Mouse (Mus musculus): ENCODE data around the gene Sema4a. TPM values are rescaled to one million over a fixed set of nuclear protein-coding genes. Genes with fewer than 3 reads are reported as not detected.
"Not testable (repeated sequence)": the region's sequence is repeated elsewhere in the genome, so short reads cannot be mapped to it uniquely, and the experiment has no call there.

The Sema4a gene
- polyA plus RNA-seq, 1 experiment from 2014 or later, result 27.9 TPM

GRCm38 (mm10) chr3:88439582-88439981 is 21.4 kb downstream of the Sema4a start:
- TF ChIP-seq EP300 (optimal IDR thresholded peaks at IDR 0.05) (no peak), CTCF (IDR thresholded peaks at IDR 0.05; ENCODE audit: low read depth) (no peak)
- ATAC-seq (ENCODE audit: low FRiP score, low TSS enrichment), result no peak

GRCm38 (mm10) chr3:88437454-88437853 is 23.5 kb downstream of the Sema4a start:
- no peak overlapping the region for H3K4me3 ChIP-seq (ENCODE audit: low read depth, low read length)
- no peaks in the 10 kb centered on the region for H3K27me3 ChIP-seq (ENCODE audit: control insufficient read depth, insufficient read depth, low read length)
- TF ChIP-seq CTCF (IDR thresholded peaks at IDR 0.05; ENCODE audit: low read depth), result no peak
- TF ChIP-seq EP300 (optimal IDR thresholded peaks at IDR 0.05), result no peak
- H3K4me2 ChIP-seq (replicated peaks; ENCODE audit: low read depth), result no peak overlapping the region
- DNase-seq (ENCODE audit: low spot score) (no peak), ATAC-seq (ENCODE audit: low FRiP score, low TSS enrichment) (no peak)
- 79% methylated on average over 10 of the region's 10 CpGs for WGBS
- H3K9ac ChIP-seq (ENCODE audit: low read length), result no peak overlapping the region
- H3K36me3 ChIP-seq (ENCODE audit: control insufficient read depth, insufficient read depth, low read length), result peaks cover 3% of the 10 kb centered on the region; the same call in 1 of the 2 replicates
- H3K4me1 ChIP-seq (replicated peaks; ENCODE audit: control insufficient read depth, insufficient read depth), result peaks cover 4% of the 10 kb centered on the region; the same call in 1 of the 2 replicates
- no peak overlapping the region for H3K27ac ChIP-seq (replicated peaks)
- H3K9me3 ChIP-seq (ENCODE audit: control insufficient read depth, low read length), result no peaks in the 10 kb centered on the region

More at GRCm38 (mm10) chr3:88439582-88439981, 21.4 kb downstream of the Sema4a start:
- Histone ChIP-seq H3K4me3 (ENCODE audit: low read depth, low read length) (no peak overlapping the region), H3K9me3 (ENCODE audit: control insufficient read depth, low read length) (no peaks in the 10 kb centered on the region), H3K9ac (ENCODE audit: low read length) (no peak overlapping the region), H3K4me2 (replicated peaks; ENCODE audit: low read depth) (no peak overlapping the region), H3K36me3 (ENCODE audit: control insufficient read depth, insufficient read depth, low read length) (peaks cover 3% of the 10 kb centered on the region; the same call in 1 of the 2 replicates), H3K27me3 (ENCODE audit: control insufficient read depth, insufficient read depth, low read length) (no peaks in the 10 kb centered on the region), H3K4me1 (replicated peaks; ENCODE audit: control insufficient read depth, insufficient read depth) (peaks cover 4% of the 10 kb centered on the region; the same call in 1 of the 2 replicates), H3K27ac (replicated peaks) (no peak overlapping the region)
- WGBS, result 70% methylated on average over 4 of the region's 4 CpGs
- no peak for DNase-seq (ENCODE audit: low spot score)

- peak; percentile 54 for DNase-seq (ENCODE audit: low spot score)
- no peak for TF ChIP-seq EP300 (optimal IDR thresholded peaks at IDR 0.05)
- TF ChIP-seq CTCF (IDR thresholded peaks at IDR 0.05; ENCODE audit: low read depth), result peak; percentile 62
- ATAC-seq (ENCODE audit: low FRiP score, low TSS enrichment), result peak; percentile 65
- H3K4me1 ChIP-seq (replicated peaks; ENCODE audit: control insufficient read depth, insufficient read depth), result peaks cover 4% of the 10 kb centered on the region; the same call in 1 of the 2 replicates
- peak overlapping the region; percentile 10 for H3K4me3 ChIP-seq (ENCODE audit: low read depth, low read length)
- no peaks in the 10 kb centered on the region for H3K9me3 ChIP-seq (ENCODE audit: control insufficient read depth, low read length)
- H3K27ac ChIP-seq (replicated peaks), result no peak overlapping the region
- H3K4me2 ChIP-seq (replicated peaks; ENCODE audit: low read depth), result peak overlapping the region; percentile 51
- H3K9ac ChIP-seq (ENCODE audit: low read length), result peak overlapping the region; percentile 53
- 25% methylated on average over 29 of the region's 29 CpGs for WGBS
- H3K36me3 ChIP-seq (ENCODE audit: control insufficient read depth, insufficient read depth, low read length), result peaks cover 3% of the 10 kb centered on the region; the same call in 1 of the 2 replicates
- no peaks in the 10 kb centered on the region for H3K27me3 ChIP-seq (ENCODE audit: control insufficient read depth, insufficient read depth, low read length)
Measured at GRCm38 (mm10) chr3:88436395-88437201, 24.4 kb downstream of the Sema4a start.

GRCm38 (mm10) chr3:88435515-88435914 is 25.5 kb downstream of the Sema4a start:
- H3K4me1 ChIP-seq (replicated peaks; ENCODE audit: control insufficient read depth, insufficient read depth), result peaks cover 4% of the 10 kb centered on the region; the same call in 1 of the 2 replicates
- TF ChIP-seq EP300 (optimal IDR thresholded peaks at IDR 0.05) (no peak), CTCF (IDR thresholded peaks at IDR 0.05; ENCODE audit: low read depth) (no peak)
- no peaks in the 10 kb centered on the region for H3K9me3 ChIP-seq (ENCODE audit: control insufficient read depth, low read length)
- peaks cover 3% of the 10 kb centered on the region; the same call in 1 of the 2 replicates for H3K36me3 ChIP-seq (ENCODE audit: control insufficient read depth, insufficient read depth, low read length)
- H3K27me3 ChIP-seq (ENCODE audit: control insufficient read depth, insufficient read depth, low read length), result no peaks in the 10 kb centered on the region
- ATAC-seq (ENCODE audit: low FRiP score, low TSS enrichment), result no peak
- H3K4me3 ChIP-seq (ENCODE audit: low read depth, low read length), result no peak overlapping the region
- WGBS, result 57% methylated on average over 10 of the region's 10 CpGs
- DNase-seq (ENCODE audit: low spot score), result no peak
- no peak overlapping the region for H3K9ac ChIP-seq (ENCODE audit: low read length)
- H3K4me2 ChIP-seq (replicated peaks; ENCODE audit: low read depth), result no peak overlapping the region
- no peak overlapping the region for H3K27ac ChIP-seq (replicated peaks)

GRCm38 (mm10) chr3:88428639-88429038 is 32.3 kb downstream of the Sema4a start:
- H3K4me3 ChIP-seq (ENCODE audit: low read depth, low read length); H3K36me3 ChIP-seq (ENCODE audit: control insufficient read depth, insufficient read depth, low read length); H3K27me3 ChIP-seq (ENCODE audit: control insufficient read depth, insufficient read depth, low read length); ATAC-seq (ENCODE audit: low FRiP score, low TSS enrichment); H3K4me2 ChIP-seq (replicated peaks; ENCODE audit: low read depth); H3K4me1 ChIP-seq (replicated peaks; ENCODE audit: control insufficient read depth, insufficient read depth); H3K9ac ChIP-seq (ENCODE audit: low read length); H3K27ac ChIP-seq (replicated peaks); DNase-seq (ENCODE audit: low spot score); H3K9me3 ChIP-seq (ENCODE audit: control insufficient read depth, low read length): not testable (repeated sequence)
- 74% methylated on average over 8 of the region's 8 CpGs for WGBS
- peak; percentile 58 for TF ChIP-seq CTCF (IDR thresholded peaks at IDR 0.05; ENCODE audit: low read depth)

GRCm38 (mm10) chr3:88427342-88427905 is 33.6 kb downstream of the Sema4a start:
- DNase-seq (ENCODE audit: low spot score) (no peak), ATAC-seq (ENCODE audit: low FRiP score, low TSS enrichment) (no peak)
- H3K27me3 ChIP-seq (ENCODE audit: control insufficient read depth, insufficient read depth, low read length), result no peaks in the 10 kb centered on the region
- peaks cover 3% of the 10 kb centered on the region for H3K4me1 ChIP-seq (replicated peaks; ENCODE audit: control insufficient read depth, insufficient read depth)
- H3K36me3 ChIP-seq (ENCODE audit: control insufficient read depth, insufficient read depth, low read length), result no peaks in the 10 kb centered on the region
- H3K27ac ChIP-seq (replicated peaks), result no peak overlapping the region
- TF ChIP-seq EP300 (optimal IDR thresholded peaks at IDR 0.05) (no peak), CTCF (IDR thresholded peaks at IDR 0.05; ENCODE audit: low read depth) (no peak)
- no peak overlapping the region for H3K4me2 ChIP-seq (replicated peaks; ENCODE audit: low read depth)
- no peaks in the 10 kb centered on the region for H3K9me3 ChIP-seq (ENCODE audit: control insufficient read depth, low read length)
- H3K4me3 ChIP-seq (ENCODE audit: low read depth, low read length), result no peak overlapping the region
- WGBS, result 74% methylated on average over 4 of the region's 4 CpGs
- H3K9ac ChIP-seq (ENCODE audit: low read length), result no peak overlapping the region
